Mouse (Mus musculus): ENCODE results near the gene Anp32e.

GRCm38 (mm10) chr3:95963681-95964080 is 34.6 kb downstream of the Anp32e start:
- TF ChIP-seq CTCF (IDR thresholded peaks at IDR 0.05) (peak; percentile 62), EP300 (IDR thresholded peaks at IDR 0.05) (no peak)

Data from lung, postnatal 0 days (tissue).